Mouse (Mus musculus): ENCODE results near the gene Fam104a. TPM values are rescaled to one million over a fixed set of nuclear protein-coding genes. Genes with fewer than 3 reads are reported as not detected.

The Fam104a gene
- polyA plus RNA-seq, 1 experiment from 2014 or later = 51.2 TPM

DNA sequence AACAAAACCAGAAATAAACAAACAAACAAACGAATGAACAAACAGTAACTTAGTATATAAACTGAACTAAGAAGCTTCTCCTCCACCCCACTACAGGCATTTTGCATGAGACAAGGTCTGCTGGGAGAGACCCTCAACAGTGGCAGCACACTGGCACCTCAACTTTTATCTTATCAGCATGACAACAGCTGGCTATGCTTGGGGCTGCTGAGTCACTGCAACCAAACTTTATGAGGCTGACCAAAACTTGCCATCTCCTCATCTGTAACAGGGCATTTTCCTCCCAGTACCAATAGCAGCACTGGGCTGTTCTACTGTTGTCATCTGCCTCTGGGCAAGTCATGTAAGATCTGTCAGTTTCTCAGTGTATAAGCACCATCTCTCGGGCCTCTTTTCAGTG, 3.0 kb downstream of the Fam104a start:
- ATAC-seq (ENCODE audit: insufficient number of reproducible peaks, insufficient read depth, low FRiP score, low read depth) = no peak
- no peak overlapping the region for H3K9ac ChIP-seq (replicated peaks; ENCODE audit: low read depth, low read length)
- H3K4me2 ChIP-seq (replicated peaks; ENCODE audit: low read depth, low read length) = no peak overlapping the region
- WGBS = 76% methylated on average over 2 of the region's 2 CpGs
- H3K9me3 ChIP-seq (ENCODE audit: control insufficient read depth, low read depth, low read length) = no peaks in the 10 kb centered on the region
- H3K27ac ChIP-seq (ENCODE audit: low read length) = no peak overlapping the region
- peaks cover 11% of the 10 kb centered on the region; the same call in 1 of the 2 replicates for H3K36me3 ChIP-seq (ENCODE audit: control insufficient read depth, insufficient read depth, low read length)
- peaks cover 26% of the 10 kb centered on the region for H3K4me1 ChIP-seq (ENCODE audit: control insufficient read depth, insufficient read depth, low read length)
- no peaks in the 10 kb centered on the region for H3K27me3 ChIP-seq (ENCODE audit: control insufficient read depth, insufficient read depth, low read length)
- no peak overlapping the region for H3K4me3 ChIP-seq (ENCODE audit: low read depth, low read length)

DNA sequence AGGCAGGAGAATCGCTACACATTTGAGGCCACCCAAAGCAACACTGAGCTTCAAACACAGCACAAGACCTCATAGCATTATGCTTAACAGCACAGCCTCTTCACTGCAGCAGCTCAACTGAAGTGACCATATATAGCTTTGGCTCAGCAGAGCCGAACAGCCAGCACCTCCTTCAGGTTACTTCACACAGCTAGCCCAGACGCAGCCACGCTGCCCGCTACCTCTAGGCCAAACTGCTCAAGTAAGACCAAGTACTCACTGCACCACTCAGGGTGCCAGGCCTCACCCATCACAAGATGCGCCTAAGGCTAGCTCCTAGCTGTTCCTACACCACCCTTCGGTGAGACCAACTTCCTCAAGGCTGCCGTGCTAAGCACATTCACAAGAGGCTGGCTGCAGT, 5.6 kb downstream of the Fam104a start:
- Histone ChIP-seq H3K4me1 (ENCODE audit: control insufficient read depth, insufficient read depth, low read length) (peaks cover 18% of the 10 kb centered on the region), H3K4me2 (replicated peaks; ENCODE audit: low read depth, low read length) (no peak overlapping the region), H3K9me3 (ENCODE audit: control insufficient read depth, low read depth, low read length) (no peaks in the 10 kb centered on the region), H3K36me3 (ENCODE audit: control insufficient read depth, insufficient read depth, low read length) (peaks cover 20% of the 10 kb centered on the region; the same call in 1 of the 2 replicates), H3K9ac (replicated peaks; ENCODE audit: low read depth, low read length) (no peak overlapping the region), H3K4me3 (ENCODE audit: low read depth, low read length) (no peak overlapping the region), H3K27me3 (ENCODE audit: control insufficient read depth, insufficient read depth, low read length) (no peaks in the 10 kb centered on the region), H3K27ac (ENCODE audit: low read length) (no peak overlapping the region)
- 84% methylated on average over 8 of the region's 8 CpGs for WGBS
- no peak for ATAC-seq (ENCODE audit: insufficient number of reproducible peaks, insufficient read depth, low FRiP score, low read depth)

DNA sequence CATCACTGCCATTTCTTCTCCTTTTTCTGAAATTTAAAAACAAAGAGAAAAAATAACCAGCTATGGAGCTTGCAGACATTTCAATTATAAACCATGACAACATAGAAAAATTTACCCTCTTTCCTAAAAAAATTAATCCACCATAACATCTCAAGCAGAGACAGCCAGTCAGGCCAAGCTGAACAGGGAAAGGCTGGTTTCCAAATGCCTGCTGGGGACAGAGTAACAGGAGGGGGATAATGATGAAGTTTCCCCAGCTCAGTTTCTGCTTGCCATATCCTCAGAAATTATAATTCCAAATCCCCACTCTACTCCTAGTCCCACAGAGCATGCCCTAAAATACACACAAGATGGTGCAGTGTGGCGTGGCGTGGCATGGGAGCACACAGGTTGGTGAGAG, 6.6 kb downstream of the Fam104a start:
- H3K27ac ChIP-seq (ENCODE audit: low read length) = no peak overlapping the region
- no peak overlapping the region for H3K9ac ChIP-seq (replicated peaks; ENCODE audit: low read depth, low read length)
- H3K27me3 ChIP-seq (ENCODE audit: control insufficient read depth, insufficient read depth, low read length) = no peaks in the 10 kb centered on the region
- peaks cover 24% of the 10 kb centered on the region; the same call in 1 of the 2 replicates for H3K36me3 ChIP-seq (ENCODE audit: control insufficient read depth, insufficient read depth, low read length)
- no peaks in the 10 kb centered on the region for H3K9me3 ChIP-seq (ENCODE audit: control insufficient read depth, low read depth, low read length)
- no peak overlapping the region for H3K4me3 ChIP-seq (ENCODE audit: low read depth, low read length)
- 92% methylated on average over 2 of the region's 2 CpGs for WGBS
- ATAC-seq (ENCODE audit: insufficient number of reproducible peaks, insufficient read depth, low FRiP score, low read depth) = no peak
- peaks cover 14% of the 10 kb centered on the region for H3K4me1 ChIP-seq (ENCODE audit: control insufficient read depth, insufficient read depth, low read length)
- H3K4me2 ChIP-seq (replicated peaks; ENCODE audit: low read depth, low read length) = no peak overlapping the region

- Histone ChIP-seq H3K9me3 (ENCODE audit: control insufficient read depth, low read depth, low read length) (no peaks in the 10 kb centered on the region), H3K4me2 (replicated peaks; ENCODE audit: low read depth, low read length) (no peak overlapping the region), H3K4me3 (ENCODE audit: low read depth, low read length) (no peak overlapping the region), H3K9ac (replicated peaks; ENCODE audit: low read depth, low read length) (no peak overlapping the region), H3K36me3 (ENCODE audit: control insufficient read depth, insufficient read depth, low read length) (peaks cover 24% of the 10 kb centered on the region; the same call in 1 of the 2 replicates), H3K4me1 (ENCODE audit: control insufficient read depth, insufficient read depth, low read length) (peaks cover 9% of the 10 kb centered on the region), H3K27me3 (ENCODE audit: control insufficient read depth, insufficient read depth, low read length) (no peaks in the 10 kb centered on the region), H3K27ac (ENCODE audit: low read length) (no peak overlapping the region)
- no peak for ATAC-seq (ENCODE audit: insufficient number of reproducible peaks, insufficient read depth, low FRiP score, low read depth)
- WGBS = 87% methylated on average over 2 of the region's 2 CpGs
Observed at GRCm38 (mm10) chr11:113676847-113677246, 7.1 kb downstream of the Fam104a start.

- H3K9ac ChIP-seq (replicated peaks; ENCODE audit: low read depth, low read length) = no peak overlapping the region
- H3K36me3 ChIP-seq (ENCODE audit: control insufficient read depth, insufficient read depth, low read length) = peaks cover 24% of the 10 kb centered on the region; the same call in 1 of the 2 replicates
- ATAC-seq (ENCODE audit: insufficient number of reproducible peaks, insufficient read depth, low FRiP score, low read depth) = no peak
- 87% methylated on average over 5 of the region's 5 CpGs for whole genome bisulfite sequencing
- no peak overlapping the region for H3K4me3 ChIP-seq (ENCODE audit: low read depth, low read length)
- H3K27me3 ChIP-seq (ENCODE audit: control insufficient read depth, insufficient read depth, low read length) = no peaks in the 10 kb centered on the region
- H3K4me1 ChIP-seq (ENCODE audit: control insufficient read depth, insufficient read depth, low read length) = no peaks in the 10 kb centered on the region
- H3K4me2 ChIP-seq (replicated peaks; ENCODE audit: low read depth, low read length) = no peak overlapping the region
- H3K9me3 ChIP-seq (ENCODE audit: control insufficient read depth, low read depth, low read length) = no peaks in the 10 kb centered on the region
- no peak overlapping the region for H3K27ac ChIP-seq (ENCODE audit: low read length)
Observed at GRCm38 (mm10) chr11:113674595-113674994, 9.4 kb downstream of the Fam104a start.

GRCm38 (mm10) chr11:113673614-113674013, 10.3 kb downstream of the Fam104a start:
- no peak overlapping the region for H3K4me2 ChIP-seq (replicated peaks; ENCODE audit: low read depth, low read length)
- no peak for ATAC-seq (ENCODE audit: insufficient number of reproducible peaks, insufficient read depth, low FRiP score, low read depth)
- H3K36me3 ChIP-seq (ENCODE audit: control insufficient read depth, insufficient read depth, low read length) = peaks cover 27% of the 10 kb centered on the region; the same call in 1 of the 2 replicates
- H3K9me3 ChIP-seq (ENCODE audit: control insufficient read depth, low read depth, low read length) = no peaks in the 10 kb centered on the region
- no peak overlapping the region for H3K27ac ChIP-seq (ENCODE audit: low read length)
- H3K9ac ChIP-seq (replicated peaks; ENCODE audit: low read depth, low read length) = no peak overlapping the region
- H3K4me3 ChIP-seq (ENCODE audit: low read depth, low read length) = no peak overlapping the region
- H3K4me1 ChIP-seq (ENCODE audit: control insufficient read depth, insufficient read depth, low read length) = no peaks in the 10 kb centered on the region
- WGBS = 92% methylated on average over 4 of the region's 4 CpGs
- H3K27me3 ChIP-seq (ENCODE audit: control insufficient read depth, insufficient read depth, low read length) = no peaks in the 10 kb centered on the region

- no peak for ATAC-seq (ENCODE audit: insufficient number of reproducible peaks, insufficient read depth, low FRiP score, low read depth)
- H3K9me3 ChIP-seq (ENCODE audit: control insufficient read depth, low read depth, low read length) = no peaks in the 10 kb centered on the region
- H3K27me3 ChIP-seq (ENCODE audit: control insufficient read depth, insufficient read depth, low read length) = no peaks in the 10 kb centered on the region
- H3K27ac ChIP-seq (ENCODE audit: low read length) = no peak overlapping the region
- H3K4me1 ChIP-seq (ENCODE audit: control insufficient read depth, insufficient read depth, low read length) = peaks cover 14% of the 10 kb centered on the region; the same call in 1 of the 2 replicates
- H3K4me3 ChIP-seq (ENCODE audit: low read depth, low read length) = no peak overlapping the region
- no peak overlapping the region for H3K9ac ChIP-seq (replicated peaks; ENCODE audit: low read depth, low read length)
- H3K4me2 ChIP-seq (replicated peaks; ENCODE audit: low read depth, low read length) = no peak overlapping the region
- peaks cover 14% of the 10 kb centered on the region; the same call in 1 of the 2 replicates for H3K36me3 ChIP-seq (ENCODE audit: control insufficient read depth, insufficient read depth, low read length)
- WGBS = 75% methylated on average over 4 of the region's 4 CpGs
Observed at GRCm38 (mm10) chr11:113669711-113670110, 14.2 kb downstream of the Fam104a start.

- H3K27me3 ChIP-seq (ENCODE audit: control insufficient read depth, insufficient read depth, low read length) = no peaks in the 10 kb centered on the region
- no peak overlapping the region for H3K4me2 ChIP-seq (replicated peaks; ENCODE audit: low read depth, low read length)
- peaks cover 14% of the 10 kb centered on the region; the same call in 1 of the 2 replicates for H3K4me1 ChIP-seq (ENCODE audit: control insufficient read depth, insufficient read depth, low read length)
- 93% methylated on average over 5 of the region's 5 CpGs for WGBS
- no peak for ATAC-seq (ENCODE audit: insufficient number of reproducible peaks, insufficient read depth, low FRiP score, low read depth)
- peaks cover 16% of the 10 kb centered on the region for H3K36me3 ChIP-seq (ENCODE audit: control insufficient read depth, insufficient read depth, low read length)
- H3K9ac ChIP-seq (replicated peaks; ENCODE audit: low read depth, low read length) = no peak overlapping the region
- no peaks in the 10 kb centered on the region for H3K9me3 ChIP-seq (ENCODE audit: control insufficient read depth, low read depth, low read length)
- no peak overlapping the region for H3K4me3 ChIP-seq (ENCODE audit: low read depth, low read length)
- no peak overlapping the region for H3K27ac ChIP-seq (ENCODE audit: low read length)
Observed at GRCm38 (mm10) chr11:113668857-113669256, 15.1 kb downstream of the Fam104a start.

DNA sequence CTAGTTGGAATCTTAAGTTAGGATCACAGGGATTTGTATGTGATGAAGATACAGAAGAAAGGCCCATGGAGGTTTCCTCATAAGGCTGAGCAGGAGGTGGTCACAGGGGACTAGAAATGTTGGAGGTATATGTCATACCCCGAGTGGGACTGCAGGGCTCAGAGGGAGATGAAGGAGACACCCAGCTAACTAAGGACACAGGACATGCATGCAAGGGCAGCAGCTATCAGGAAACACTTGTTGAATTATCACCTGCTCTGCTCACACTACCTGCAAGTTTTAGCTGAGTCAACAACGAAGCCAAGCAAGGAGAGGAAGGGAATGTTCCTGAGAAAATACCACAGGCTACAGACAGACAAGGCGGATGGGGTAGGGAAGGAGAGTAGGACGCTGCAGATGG, 16.3 kb downstream of the Fam104a start:
- no peaks in the 10 kb centered on the region for H3K9me3 ChIP-seq (ENCODE audit: control insufficient read depth, low read depth, low read length)
- H3K4me3 ChIP-seq (ENCODE audit: low read depth, low read length) = no peak overlapping the region
- no peak overlapping the region for H3K4me2 ChIP-seq (replicated peaks; ENCODE audit: low read depth, low read length)
- no peak overlapping the region for H3K9ac ChIP-seq (replicated peaks; ENCODE audit: low read depth, low read length)
- H3K4me1 ChIP-seq (ENCODE audit: control insufficient read depth, insufficient read depth, low read length) = peaks cover 14% of the 10 kb centered on the region; the same call in 1 of the 2 replicates
- WGBS = 67% methylated on average over 4 of the region's 4 CpGs
- H3K27me3 ChIP-seq (ENCODE audit: control insufficient read depth, insufficient read depth, low read length) = no peaks in the 10 kb centered on the region
- peak overlapping the region; percentile 0; the same call in 1 of the 2 replicates for H3K27ac ChIP-seq (ENCODE audit: low read length)
- peaks cover 14% of the 10 kb centered on the region for H3K36me3 ChIP-seq (ENCODE audit: control insufficient read depth, insufficient read depth, low read length)
- no peak for ATAC-seq (ENCODE audit: insufficient number of reproducible peaks, insufficient read depth, low FRiP score, low read depth)
